Mouse (Mus musculus) liver, adult 2 months (tissue): ENCODE results near the gene Trim65. TPM values are rescaled to one million over a fixed set of nuclear protein-coding genes. Genes with fewer than 3 reads are reported as not detected.
A peak's percentile ranks its signal among the peaks of the same experiment; 100 is the strongest.
"Not testable (repeated sequence)": the region's sequence is repeated elsewhere in the genome, so short reads cannot be mapped to it uniquely, and the experiment has no call there.

Source experiments
- DNase-seq: peaks from one replicate; pipeline ENCODE4 v3.0.0-alpha.2; 2011; ENCODE audit warnings: low read depth, low spot score; ENCODE audit errors: extremely low read depth
- H3K27ac ChIP-seq: fragments of 200-500 bp; replicated peaks from 2 replicates; pipeline ENCODE4 v1.5.1; 2012; ENCODE audit warnings: low read depth, mild to moderate bottlenecking, control low read depth, inconsistent platforms, low read length; ENCODE audit not compliant: insufficient read depth
- H3K27me3 ChIP-seq: fragments of 200-500 bp; 2 replicates; pipeline ENCODE4 v1.6.1; 2012; ENCODE audit warnings: mild to moderate bottlenecking, moderate library complexity, low read length, inconsistent platforms; ENCODE audit not compliant: control insufficient read depth, insufficient read depth
- H3K36me3 ChIP-seq: fragments of 200-500 bp; 2 replicates; pipeline ENCODE4 v1.6.1; 2012; ENCODE audit warnings: low read length, inconsistent platforms; ENCODE audit not compliant: control insufficient read depth, insufficient read depth
- H3K4me1 ChIP-seq: fragments of 200-500 bp; 2 replicates; pipeline ENCODE4 v1.6.1; 2011; ENCODE audit warnings: low read length; ENCODE audit not compliant: control insufficient read depth, insufficient read depth
- H3K4me3 ChIP-seq: fragments of 200-500 bp; 2 replicates; pipeline ENCODE4 v1.5.1; 2011; ENCODE audit warnings: low read depth, mild to moderate bottlenecking, control low read depth, low read length, moderate library complexity; ENCODE audit not compliant: insufficient read depth
- H3K79me2 ChIP-seq: fragments of 200-500 bp; 2 replicates; pipeline ENCODE4 v1.6.1; 2012; ENCODE audit warnings: inconsistent platforms, mild to moderate bottlenecking, low read length, moderate library complexity; ENCODE audit not compliant: control insufficient read depth, insufficient read depth
- H3K9ac ChIP-seq: fragments of 200-500 bp; 2 replicates; pipeline ENCODE4 v1.6.1; 2012; ENCODE audit warnings: low read depth, mild to moderate bottlenecking, control low read depth, inconsistent platforms, low read length
- CTCF ChIP-seq: fragments of 200-500 bp; IDR thresholded peaks from 2 replicates; pipeline ENCODE4 v1.5.1; 2011; ENCODE audit warnings: low read depth, low read length, control low read depth
- POLR2A ChIP-seq: fragments of 200-500 bp; IDR thresholded peaks from 2 replicates; pipeline ENCODE4 v1.6.1; 2011; ENCODE audit warnings: low read length, control low read depth; ENCODE audit not compliant: insufficient read depth; ENCODE audit errors: extremely low read depth
- WGBS: fragments of 180-500 bp; shearing (Covaris S2); methylation state at CpG from one replicate; pipeline ENCODE4 v1.1.7; 2018; 5-methylcytosine and 5-hydroxymethylcytosine counted together
- polyA plus RNA-seq: library from polyadenylated mRNA; depleted of rRNA; stranded (reverse); fragments of >200 nt; gene quantifications from 2 replicates; pipeline ENCODE4 v1.2.3, GENCODE M21; 2012
- total RNA-seq: library from RNA; depleted of rRNA; stranded (reverse); fragments of >200 nt; gene quantifications from 2 replicates; pipeline ENCODE4 v1.2.3, GENCODE M21; 2014

Gene Trim65
- total and polyA plus RNA-seq, 2 experiments, result 3.9 to 8.3 TPM

DNA sequence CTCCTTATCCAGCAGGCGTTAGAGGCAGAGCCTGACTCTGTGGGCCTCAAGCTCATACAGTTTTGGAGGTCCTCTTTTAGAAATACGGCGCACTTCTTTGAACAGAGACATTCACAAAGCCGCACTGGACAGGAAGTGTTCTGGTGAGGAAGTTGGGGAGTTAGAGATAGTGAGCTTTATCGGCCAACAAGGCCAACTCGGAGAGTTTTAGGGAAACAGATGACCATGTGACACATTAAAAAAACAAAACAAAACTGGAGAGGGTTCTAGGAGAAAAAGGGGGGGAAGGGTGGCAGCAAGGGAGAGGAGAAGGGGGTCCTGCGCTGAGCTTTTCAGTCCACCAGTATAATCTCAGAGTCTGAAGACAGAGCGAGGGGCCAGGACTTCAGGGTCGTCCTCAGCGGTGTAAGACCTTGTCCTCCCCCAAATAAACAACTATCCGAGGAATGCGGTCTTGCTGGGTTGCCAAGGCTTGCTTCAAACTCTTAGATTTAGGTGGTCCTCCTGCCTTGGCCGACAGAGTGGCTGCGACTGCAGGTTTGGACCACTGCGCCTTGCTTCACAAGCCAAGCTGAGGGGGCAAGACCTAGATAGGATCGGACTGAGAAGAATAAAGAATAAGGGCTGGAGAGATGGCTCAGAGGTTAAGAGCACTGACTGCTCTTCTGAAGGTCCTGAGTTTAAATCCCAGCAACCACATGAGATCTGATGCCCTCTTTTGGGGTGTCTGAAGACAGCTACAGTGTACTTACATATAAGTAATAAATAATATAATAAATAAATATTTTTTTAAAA is 37.0 kb downstream of the Trim65 start:
- Histone ChIP-seq H3K27me3 (no peaks in the 10 kb centered on the region), H3K79me2 (no peaks in the 10 kb centered on the region), H3K36me3 (no peaks in the 10 kb centered on the region), H3K27ac (peak overlapping the region; percentile 55), H3K4me1 (peaks cover 22% of the 10 kb centered on the region), H3K4me3 (no peak overlapping the region), H3K9ac (no peak overlapping the region)
- DNase-seq, result peak; percentile 49
- no peak for TF ChIP-seq POLR2A
- TF ChIP-seq CTCF, result no peak
- WGBS, result 58% methylated on average over 16 of the region's 16 CpGs

DNA sequence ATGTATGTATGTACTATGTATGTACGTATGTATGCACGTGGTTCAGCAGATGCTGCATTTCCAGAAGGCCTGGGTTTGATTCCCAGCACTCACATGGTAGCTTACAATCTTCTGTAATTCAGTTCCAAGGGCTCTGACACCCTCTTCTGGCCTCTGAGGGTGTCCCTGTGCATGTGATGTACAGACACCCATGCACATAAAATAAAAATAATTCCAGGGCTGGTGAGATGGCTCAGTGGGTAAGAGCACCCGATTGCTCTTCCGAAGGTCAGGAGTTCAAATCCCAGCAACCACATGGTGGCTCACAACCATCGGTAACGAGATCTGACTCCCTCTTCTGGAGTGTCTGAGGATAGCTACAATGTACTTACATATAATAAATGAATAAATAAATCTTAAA is 38.0 kb downstream of the Trim65 start:
- not testable (repeated sequence) for H3K27me3 ChIP-seq, DNase-seq, H3K27ac ChIP-seq, H3K4me3 ChIP-seq, H3K79me2 ChIP-seq, H3K36me3 ChIP-seq, H3K9ac ChIP-seq
- 89% methylated on average over 6 of the region's 6 CpGs for WGBS
- peaks cover 22% of the 10 kb centered on the region for H3K4me1 ChIP-seq

DNA sequence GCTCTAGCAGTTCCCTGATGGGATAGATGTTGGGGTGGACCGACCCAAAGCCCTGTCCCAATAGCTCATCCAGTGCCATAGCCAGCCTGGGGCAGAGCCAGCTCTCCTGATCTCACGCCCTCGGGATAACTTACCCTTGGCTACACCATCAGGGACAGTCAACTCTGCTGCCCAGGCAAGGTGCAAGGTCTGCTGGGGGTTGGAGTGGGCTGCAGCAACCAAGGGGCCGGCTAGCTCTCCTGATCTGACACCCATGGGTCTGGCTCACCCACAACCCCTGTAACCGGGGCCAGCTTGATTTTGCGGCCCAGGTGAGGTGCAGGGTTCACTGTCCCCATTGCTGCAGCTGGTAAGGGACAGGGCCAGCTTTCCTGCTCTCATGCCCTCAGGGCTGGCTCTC is 39.3 kb downstream of the Trim65 start:
- H3K4me3 ChIP-seq, result no peak overlapping the region
- H3K4me1 ChIP-seq, result peaks cover 25% of the 10 kb centered on the region
- DNase-seq, result peak; percentile 92
- H3K27ac ChIP-seq, result peak overlapping the region; percentile 72
- 24% methylated on average over 6 of the region's 6 CpGs for WGBS
- H3K27me3 ChIP-seq, result no peaks in the 10 kb centered on the region
- no peaks in the 10 kb centered on the region for H3K36me3 ChIP-seq
- no peak overlapping the region for H3K9ac ChIP-seq
- TF ChIP-seq CTCF (no peak), POLR2A (no peak)
- no peaks in the 10 kb centered on the region for H3K79me2 ChIP-seq

DNA sequence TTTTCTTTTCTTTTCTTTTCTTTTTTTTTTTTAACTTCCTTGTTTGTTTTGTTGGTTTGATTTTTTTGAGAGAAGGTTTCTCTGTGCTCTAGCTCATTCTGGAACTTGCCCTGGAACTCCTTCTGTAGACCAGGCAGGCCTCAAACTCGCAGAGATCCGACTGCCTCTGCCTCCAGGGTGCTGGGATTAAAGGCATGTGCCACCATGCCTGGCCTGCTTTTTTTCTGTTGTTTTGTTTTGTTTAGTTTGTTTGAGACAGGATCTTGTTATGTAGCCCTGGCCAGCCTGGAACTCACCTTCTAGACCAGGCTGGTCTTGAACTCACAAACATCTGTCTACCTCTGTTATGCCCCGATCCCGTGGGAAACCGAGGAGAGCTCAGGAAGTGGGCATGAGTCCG is 41.4 kb downstream of the Trim65 start:
- no peak overlapping the region for H3K4me3 ChIP-seq
- no peaks in the 10 kb centered on the region for H3K27me3 ChIP-seq
- H3K9ac ChIP-seq, result peak overlapping the region; percentile 32; the same call in 1 of the 2 replicates
- peaks cover 24% of the 10 kb centered on the region for H3K4me1 ChIP-seq
- no peaks in the 10 kb centered on the region for H3K36me3 ChIP-seq
- peak overlapping the region; percentile 82 for H3K27ac ChIP-seq
- WGBS, result 91% methylated on average over 6 of the region's 6 CpGs
- peaks cover 3% of the 10 kb centered on the region; the same call in 1 of the 2 replicates for H3K79me2 ChIP-seq
- no peak for DNase-seq
- TF ChIP-seq POLR2A (no peak), CTCF (no peak)

DNA sequence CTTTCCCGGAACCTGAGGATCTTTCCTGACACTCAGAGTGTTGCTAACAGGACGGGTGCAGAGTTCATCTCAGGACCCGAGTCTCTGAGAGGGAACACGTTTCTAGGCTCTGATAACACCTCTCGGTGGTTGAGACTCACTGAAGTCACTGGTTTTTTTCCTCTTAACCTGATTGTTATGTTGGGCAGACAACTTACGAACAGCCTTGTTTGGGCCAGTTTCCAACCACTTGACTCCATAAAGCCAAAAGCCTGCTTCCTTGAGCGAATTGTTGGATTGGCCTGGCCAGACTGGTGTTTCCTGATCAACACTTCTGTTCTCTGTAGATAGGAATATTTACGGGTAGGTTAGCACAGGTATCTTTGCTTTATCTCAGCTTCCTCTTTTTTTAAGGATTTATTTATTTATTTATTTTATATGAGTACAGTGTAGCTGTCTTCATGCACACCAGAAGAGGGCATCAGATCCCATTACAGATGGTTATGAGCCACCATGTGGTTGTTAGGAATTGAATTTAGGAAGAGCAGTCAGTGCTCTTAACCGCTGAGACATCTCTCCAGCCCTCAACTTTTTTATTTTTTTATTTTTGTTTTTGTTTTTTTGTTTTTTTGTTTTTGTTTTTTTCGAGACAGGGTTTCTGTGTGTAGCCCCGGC is 42.1 kb downstream of the Trim65 start:
- TF ChIP-seq CTCF (no peak), POLR2A (no peak)
- Histone ChIP-seq H3K79me2 (peaks cover 6% of the 10 kb centered on the region; the same call in 1 of the 2 replicates), H3K27me3 (no peaks in the 10 kb centered on the region), H3K27ac (peak overlapping the region; percentile 99), H3K9ac (peak overlapping the region; percentile 68), H3K36me3 (peaks cover under 1% of the 10 kb centered on the region; the same call in 1 of the 2 replicates), H3K4me1 (peaks cover 22% of the 10 kb centered on the region), H3K4me3 (no peak overlapping the region; the same call in 1 of the 2 replicates)
- WGBS, result 27% methylated on average over 11 of the region's 11 CpGs
- peak; percentile 72 for DNase-seq

DNA sequence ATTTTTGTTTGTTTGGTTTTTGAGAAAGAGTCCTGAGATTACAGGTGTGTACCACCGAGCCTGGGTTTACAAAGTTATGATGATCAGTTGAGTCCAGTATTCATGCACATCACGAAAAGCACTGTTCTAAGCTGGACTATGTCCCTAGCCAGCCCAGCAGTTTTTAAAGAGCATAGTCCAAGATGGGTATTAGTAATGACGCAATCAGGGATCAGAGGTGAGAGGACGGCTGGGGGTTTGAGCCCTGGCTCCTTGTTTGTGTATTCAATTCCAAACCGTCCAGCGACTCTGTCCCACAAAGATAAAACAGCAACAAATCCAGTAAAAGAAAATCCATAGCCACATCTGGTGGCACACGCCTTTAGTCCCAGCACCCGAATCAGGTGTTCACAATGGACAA is 42.7 kb downstream of the Trim65 start:
- peak; percentile 99 for DNase-seq
- TF ChIP-seq CTCF (no peak), POLR2A (no peak)
- H3K4me3 ChIP-seq, result no peak overlapping the region
- WGBS, result 19% methylated on average over 8 of the region's 8 CpGs
- peaks cover 5% of the 10 kb centered on the region; the same call in 1 of the 2 replicates for H3K36me3 ChIP-seq
- peak overlapping the region; percentile 99 for H3K27ac ChIP-seq
- H3K4me1 ChIP-seq, result peaks cover 22% of the 10 kb centered on the region
- peaks cover 6% of the 10 kb centered on the region; the same call in 1 of the 2 replicates for H3K79me2 ChIP-seq
- peak overlapping the region; percentile 68 for H3K9ac ChIP-seq
- H3K27me3 ChIP-seq, result no peaks in the 10 kb centered on the region
